Mouse (Mus musculus) forebrain, embryonic 11.5 days (tissue): Measurements from ENCODE around the gene Myh4. TPM values are rescaled to one million over a fixed set of nuclear protein-coding genes. Genes with fewer than 3 reads are reported as not detected.

Experiments
- ATAC-seq: fragments of 200-750 bp; cut with Nextera tagmentation; replicated peaks from 2 replicates; pipeline ENCODE4 v1.8.0; 2017; ENCODE audit warnings: moderate TSS enrichment; ENCODE audit not compliant: low FRiP score
- DNase-seq: peaks from one replicate; pipeline ENCODE4 v3.0.0-alpha.2; 2017; ENCODE audit warnings: low spot score
- H3K27ac ChIP-seq: fragments of 300-500 bp; sonication (generic); 2 replicates; pipeline ENCODE4 v1.5.1; 2014; ENCODE audit warnings: low read depth, low read length
- H3K27me3 ChIP-seq: fragments of 300-500 bp; sonication (generic); 2 replicates; pipeline ENCODE4 v1.6.1; 2014; ENCODE audit warnings: mild to moderate bottlenecking, low read length, mixed read lengths; ENCODE audit not compliant: control insufficient read depth, insufficient read depth
- H3K36me3 ChIP-seq: fragments of 300-500 bp; sonication (generic); 2 replicates; pipeline ENCODE4 v1.6.1; 2014; ENCODE audit warnings: mild to moderate bottlenecking, low read length, moderate library complexity, mixed read lengths; ENCODE audit not compliant: control insufficient read depth, insufficient read depth
- H3K4me1 ChIP-seq: fragments of 300-500 bp; sonication (generic); replicated peaks from 2 replicates; pipeline ENCODE4 v1.6.1; 2014; ENCODE audit warnings: low read length, mixed read lengths; ENCODE audit not compliant: control insufficient read depth, insufficient read depth
- H3K4me2 ChIP-seq: fragments of 300-500 bp; sonication (generic); 2 replicates; pipeline ENCODE4 v1.6.1; 2014; ENCODE audit warnings: low read depth, mild to moderate bottlenecking, low read length, moderate library complexity, mixed read lengths; ENCODE audit not compliant: severe bottlenecking
- H3K4me3 ChIP-seq: fragments of 300-500 bp; sonication (generic); 2 replicates; pipeline ENCODE4 v1.5.1; 2014; ENCODE audit warnings: low read depth, low read length
- H3K9ac ChIP-seq: fragments of 300-500 bp; sonication (generic); 2 replicates; pipeline ENCODE4 v1.6.1; 2014; ENCODE audit warnings: low read length
- H3K9me3 ChIP-seq: fragments of 300-500 bp; sonication (generic); 2 replicates; pipeline ENCODE4 v1.6.1; 2016; ENCODE audit warnings: low read length, mixed read lengths; ENCODE audit not compliant: control insufficient read depth
- WGBS: fragments of 180-500 bp; shearing (Covaris S2); extraction: QIAGEN DNeasy Blood & Tissue Kit; methylation state at CpG from one replicate; pipeline ENCODE4 v1.1.7; 2014; 5-methylcytosine and 5-hydroxymethylcytosine counted together
- polyA plus RNA-seq: library from polyadenylated mRNA; unstranded; fragments of >200 nt; fragmentation: Nextera tagmentation; extraction: Ambion mirVana; gene quantifications from 2 replicates; pipeline ENCODE4 v1.2.1, GENCODE M21; 2014

Gene Myh4
- polyA plus RNA-seq, 1 experiment from 2014 or later, result not detected

DNA sequence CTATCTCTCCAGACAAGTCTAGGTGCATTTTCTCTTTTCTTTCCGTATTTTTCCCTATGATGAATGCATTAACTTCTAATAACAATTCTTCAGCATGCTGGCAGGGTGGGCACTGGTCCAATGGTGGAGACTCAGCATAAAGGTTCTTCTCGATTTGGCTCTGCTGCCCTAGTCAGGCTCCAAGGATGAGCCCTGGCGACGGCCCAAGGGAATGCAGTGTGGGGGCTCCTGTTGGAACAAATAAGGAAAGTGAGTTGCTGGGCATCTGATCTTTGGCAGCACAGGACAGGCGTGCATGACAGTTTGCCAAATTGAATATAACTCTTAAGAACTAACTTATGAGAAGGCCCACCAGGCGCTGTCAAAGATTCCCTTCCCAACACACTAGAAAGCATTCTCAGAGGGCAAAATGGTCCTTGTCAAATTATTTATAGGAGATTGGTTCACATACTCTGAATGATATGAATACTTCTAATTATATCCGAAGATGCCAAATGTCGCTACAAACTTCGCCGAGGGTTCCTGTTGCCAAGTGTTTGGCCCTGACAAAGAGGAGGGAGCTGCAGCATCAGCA lies 38.9 kb downstream of the Myh4 start, which contains the start of gene Myh8:
Gene Myh8, plus strand, starts transcription at position 524 of the 574 bp plus-strand sequence.
- Histone ChIP-seq H3K27me3 (no peaks in the 10 kb centered on the region), H3K4me2 (no peak within 1 kb of the TSS), H3K36me3 (no peaks in the 10 kb centered on the region), H3K4me1 (no peaks in the 10 kb centered on the region), H3K27ac (no peak within 1 kb of the TSS), H3K9ac (no peak within 1 kb of the TSS), H3K9me3 (no peaks in the 10 kb centered on the region), H3K4me3 (no peak within 1 kb of the TSS)
- WGBS, result 90% methylated on average over 10 of the region's 10 CpGs
- ATAC-seq (no peak), DNase-seq (no peak)

DNA sequence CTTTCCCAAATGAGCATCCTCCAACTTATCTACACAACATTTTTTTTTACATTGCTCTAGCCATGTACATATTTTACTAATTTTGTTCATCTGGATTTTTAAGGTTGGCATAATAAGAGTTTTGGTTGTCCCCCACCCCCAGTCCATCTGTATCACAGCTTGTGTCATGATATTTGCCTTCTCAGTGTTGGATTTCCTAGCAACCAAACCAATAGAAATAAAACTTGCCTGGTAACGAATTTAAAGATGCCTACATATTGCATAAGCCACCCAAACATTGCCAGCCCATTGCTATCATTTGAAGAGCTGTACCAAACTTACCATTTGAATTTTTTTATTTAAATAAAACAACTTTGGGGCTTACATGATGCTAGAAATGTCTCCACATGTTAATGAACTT lies 55.6 kb downstream of the Myh4 start:
- Histone ChIP-seq H3K9me3 (no peaks in the 10 kb centered on the region; the same call in 1 of the 2 replicates), H3K4me3 (no peak overlapping the region), H3K4me2 (no peak overlapping the region), H3K9ac (no peak overlapping the region), H3K4me1 (no peaks in the 10 kb centered on the region), H3K27me3 (no peaks in the 10 kb centered on the region), H3K36me3 (no peaks in the 10 kb centered on the region), H3K27ac (no peak overlapping the region)
- ATAC-seq, result no peak
- no peak for DNase-seq
- 91% methylated on average over 1 of the region's 1 CpGs for WGBS

Other genes starting within 250 kb of the Myh4 start
- gene Tmem220, start 212.9 kb upstream of the Myh4 start, polyA plus RNA-seq, result 0.49 and 1.3 TPM in 2 replicates
- 30.7 and 31.9 TPM in 2 replicates for gene Adprm, start 185.4 kb upstream of the Myh4 start, polyA plus RNA-seq
- gene Sco1, start 185.4 kb upstream of the Myh4 start, polyA plus RNA-seq, result 19.7 and 21.9 TPM in 2 replicates
- 0.48 and 0.59 TPM in 2 replicates for gene Myh3, start 159.7 kb upstream of the Myh4 start, polyA plus RNA-seq
- gene Myh2, start 67.0 kb upstream of the Myh4 start, polyA plus RNA-seq, result not detected in 2 replicates
- not detected in 2 replicates for gene Myh1, start 38.0 kb upstream of the Myh4 start, polyA plus RNA-seq
- not detected in 2 replicates for gene Myh8, start 39.1 kb downstream of the Myh4 start, polyA plus RNA-seq
- not detected in 2 replicates for gene Myh13, start 83.6 kb downstream of the Myh4 start, polyA plus RNA-seq
- gene Gas7, start 217.4 kb downstream of the Myh4 start, polyA plus RNA-seq, result 3.4 and 3.6 TPM in 2 replicates